Mouse (Mus musculus) embryonic facial prominence, embryonic 15.5 days (tissue): Measurements from ENCODE around the gene Sh3rf3. TPM values are rescaled to one million over a fixed set of nuclear protein-coding genes. Genes with fewer than 3 reads are reported as not detected.

Experiments
- ATAC-seq: fragments of 200-750 bp; cut with Nextera tagmentation; 2 replicates; pipeline ENCODE4 v1.8.0; 2017; ENCODE audit warnings: low read depth, moderate TSS enrichment; ENCODE audit not compliant: insufficient number of reproducible peaks, low FRiP score, low TSS enrichment
- H3K27ac ChIP-seq: fragments of 300-500 bp; sonication (generic); replicated peaks from 2 replicates; pipeline ENCODE4 v1.5.1; 2015; ENCODE audit warnings: mild to moderate bottlenecking, inconsistent platforms
- H3K27me3 ChIP-seq: fragments of 300-500 bp; sonication (generic); 2 replicates; pipeline ENCODE4 v1.6.1; 2015; ENCODE audit warnings: inconsistent platforms
- H3K36me3 ChIP-seq: fragments of 300-500 bp; sonication (generic); 2 replicates; pipeline ENCODE4 v1.6.1; 2015; ENCODE audit warnings: mild to moderate bottlenecking, inconsistent platforms
- H3K4me1 ChIP-seq: fragments of 300-500 bp; sonication (generic); 2 replicates; pipeline ENCODE4 v1.6.1; 2015; ENCODE audit warnings: inconsistent platforms
- H3K4me2 ChIP-seq: fragments of 300-500 bp; sonication (generic); replicated peaks from 2 replicates; pipeline ENCODE4 v1.6.1; 2015; ENCODE audit warnings: mild to moderate bottlenecking, inconsistent platforms
- H3K4me3 ChIP-seq: fragments of 300-500 bp; sonication (generic); replicated peaks from 2 replicates; pipeline ENCODE4 v1.5.1; 2015; ENCODE audit warnings: mild to moderate bottlenecking, inconsistent platforms
- H3K9ac ChIP-seq: fragments of 300-500 bp; sonication (generic); 2 replicates; pipeline ENCODE4 v1.6.1; 2015; ENCODE audit warnings: inconsistent platforms
- H3K9me3 ChIP-seq: fragments of 300-500 bp; sonication (generic); replicated peaks from 2 replicates; pipeline ENCODE4 v1.6.1; 2016; ENCODE audit warnings: inconsistent platforms
- WGBS: fragments of 180-500 bp; shearing (Covaris S2); methylation state at CpG from one replicate; pipeline ENCODE4 v1.1.7; 2015; 5-methylcytosine and 5-hydroxymethylcytosine counted together
- polyA plus RNA-seq: library from polyadenylated mRNA; unstranded; fragments of >200 nt; fragmentation: Nextera tagmentation; extraction: Ambion mirVana; gene quantifications from 2 replicates; pipeline ENCODE4 v1.2.1, GENCODE M21; 2015

The Sh3rf3 gene
- polyA plus RNA-seq, 1 experiment from 2014 or later, result 3.1 TPM

- Histone ChIP-seq H3K36me3 (no peaks in the 10 kb centered on the region), H3K9ac (no peak overlapping the region), H3K27ac (no peak overlapping the region), H3K4me1 (0 out of 2 replicates have a peak, but pooled peaks cover 7% of the 10 kb centered on the region), H3K27me3 (no peaks in the 10 kb centered on the region), H3K4me3 (no peak overlapping the region), H3K9me3 (no peaks in the 10 kb centered on the region), H3K4me2 (no peak overlapping the region)
- ATAC-seq, result no peak
- 62% methylated on average over 8 of the region's 8 CpGs for WGBS
These were observed 320.4 kb downstream of the Sh3rf3 start for GRCm38 (mm10) chr10:59133478-59134009.

GRCm38 (mm10) chr10:59149956-59150383, 336.8 kb downstream of the Sh3rf3 start:
- H3K27ac ChIP-seq, result no peak overlapping the region
- H3K4me1 ChIP-seq, result 0 out of 2 replicates have a peak, but pooled peaks cover 4% of the 10 kb centered on the region
- no peaks in the 10 kb centered on the region for H3K36me3 ChIP-seq
- no peak overlapping the region for H3K4me3 ChIP-seq
- H3K9me3 ChIP-seq, result no peaks in the 10 kb centered on the region
- 0 out of 2 replicates have a peak overlapping the region, but pooled peaks have one; percentile 25 for H3K4me2 ChIP-seq
- no peak overlapping the region for H3K9ac ChIP-seq
- ATAC-seq, result peak; percentile 51; the same call in 1 of the 2 replicates
- H3K27me3 ChIP-seq, result no peaks in the 10 kb centered on the region
- WGBS, result 14% methylated on average over 8 of the region's 8 CpGs

DNA sequence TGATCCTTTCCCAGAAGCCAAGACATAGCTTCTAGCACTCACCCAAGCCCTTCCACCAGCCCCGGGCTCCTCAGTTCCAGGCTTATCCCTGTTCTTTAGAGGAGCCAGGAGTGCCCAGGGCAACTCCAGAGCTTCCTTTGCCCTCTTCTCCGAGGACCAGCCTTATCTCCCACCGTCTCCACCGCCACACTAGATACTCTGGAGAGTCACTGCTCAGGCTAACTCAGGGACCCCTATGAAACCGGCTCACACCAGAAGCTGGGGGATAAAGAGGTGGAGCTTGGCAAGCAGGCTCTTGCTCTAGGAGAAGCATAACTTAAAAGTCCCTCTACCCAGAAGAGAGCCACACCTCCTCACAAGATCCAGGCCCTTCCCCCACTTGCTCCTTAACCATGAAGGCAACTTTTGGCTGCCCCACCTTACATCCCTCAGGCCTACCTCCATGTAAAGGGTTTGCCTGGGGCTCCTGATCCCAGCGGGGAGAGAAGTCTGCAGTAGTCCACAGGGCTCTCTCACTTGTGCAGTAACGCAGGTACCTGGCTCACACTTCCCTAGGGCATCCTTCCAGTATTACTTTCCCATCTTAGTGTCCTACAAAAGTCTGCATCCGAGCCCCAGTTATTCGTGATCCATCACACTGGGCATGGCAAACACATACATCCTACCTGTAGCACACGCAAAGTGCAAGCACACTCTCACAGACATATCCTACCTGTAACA, 337.9 kb downstream of the Sh3rf3 start:
- WGBS, result 82% methylated on average over 10 of the region's 10 CpGs
- H3K9ac ChIP-seq, result no peak overlapping the region
- H3K36me3 ChIP-seq, result no peaks in the 10 kb centered on the region
- H3K9me3 ChIP-seq, result no peaks in the 10 kb centered on the region
- H3K27me3 ChIP-seq, result no peaks in the 10 kb centered on the region
- H3K4me1 ChIP-seq, result 0 out of 2 replicates have a peak, but pooled peaks cover 4% of the 10 kb centered on the region
- no peak overlapping the region for H3K4me2 ChIP-seq
- H3K4me3 ChIP-seq, result no peak overlapping the region
- ATAC-seq, result no peak
- no peak overlapping the region for H3K27ac ChIP-seq

DNA sequence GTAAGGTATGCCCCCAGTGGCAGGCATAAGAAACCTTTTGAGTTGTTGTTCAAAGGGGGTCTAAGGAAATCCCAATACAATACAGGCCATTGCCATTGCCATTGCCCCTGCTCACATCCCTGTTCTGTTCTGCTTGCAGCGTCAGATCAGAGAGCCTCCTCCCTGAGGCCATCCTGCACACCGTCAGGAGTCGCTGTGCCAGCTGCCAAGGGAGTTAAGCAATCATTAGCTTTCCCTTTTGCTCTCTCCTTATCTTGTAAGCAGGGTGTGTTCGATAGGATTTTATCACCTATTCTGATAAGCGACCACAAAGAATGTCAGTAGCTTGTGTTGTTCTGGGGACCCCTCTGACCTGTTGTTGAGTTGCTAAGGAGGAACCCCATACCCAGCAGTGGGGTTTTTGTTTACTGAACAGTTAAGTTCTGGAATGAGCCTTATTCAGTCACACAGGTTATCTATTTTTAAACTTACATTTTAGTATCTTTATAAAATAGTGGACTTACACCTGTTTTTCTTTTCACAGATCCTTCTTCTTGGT, 339.5 kb downstream of the Sh3rf3 start:
- H3K27me3 ChIP-seq, result no peaks in the 10 kb centered on the region
- no peak overlapping the region for H3K4me2 ChIP-seq
- WGBS, result 63% methylated on average over 5 of the region's 5 CpGs
- no peaks in the 10 kb centered on the region for H3K9me3 ChIP-seq
- no peak overlapping the region for H3K4me3 ChIP-seq
- H3K36me3 ChIP-seq, result no peaks in the 10 kb centered on the region
- 0 out of 2 replicates have a peak, but pooled peaks cover 4% of the 10 kb centered on the region for H3K4me1 ChIP-seq
- no peak for ATAC-seq
- no peak overlapping the region for H3K9ac ChIP-seq
- H3K27ac ChIP-seq, result no peak overlapping the region

DNA sequence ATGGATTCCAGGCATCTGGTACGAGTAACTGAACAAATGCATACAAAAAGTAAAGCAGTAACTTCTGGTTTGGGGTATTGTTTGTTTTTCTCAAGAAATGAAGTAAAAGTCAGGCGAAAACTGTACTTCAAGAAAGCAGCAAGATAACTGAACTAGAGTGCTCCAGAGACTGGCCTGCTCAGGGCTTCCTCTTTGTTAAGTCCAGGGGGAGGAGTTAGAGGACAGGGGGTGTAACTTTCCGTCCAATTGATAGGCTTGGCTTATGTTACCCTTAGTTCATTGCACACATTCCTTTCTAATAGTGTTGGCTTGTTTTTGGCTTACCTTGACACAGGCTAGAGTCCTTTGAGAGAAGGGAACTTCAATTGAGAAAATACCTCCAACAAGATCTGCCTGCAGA, 345.5 kb downstream of the Sh3rf3 start:
- Histone ChIP-seq H3K27ac (no peak overlapping the region), H3K36me3 (no peaks in the 10 kb centered on the region), H3K4me1 (no peaks in the 10 kb centered on the region), H3K4me3 (no peak overlapping the region), H3K4me2 (no peak overlapping the region), H3K9me3 (no peaks in the 10 kb centered on the region), H3K27me3 (no peaks in the 10 kb centered on the region), H3K9ac (no peak overlapping the region)
- ATAC-seq, result no peak
- WGBS, result 48% methylated on average over 3 of the region's 3 CpGs

DNA sequence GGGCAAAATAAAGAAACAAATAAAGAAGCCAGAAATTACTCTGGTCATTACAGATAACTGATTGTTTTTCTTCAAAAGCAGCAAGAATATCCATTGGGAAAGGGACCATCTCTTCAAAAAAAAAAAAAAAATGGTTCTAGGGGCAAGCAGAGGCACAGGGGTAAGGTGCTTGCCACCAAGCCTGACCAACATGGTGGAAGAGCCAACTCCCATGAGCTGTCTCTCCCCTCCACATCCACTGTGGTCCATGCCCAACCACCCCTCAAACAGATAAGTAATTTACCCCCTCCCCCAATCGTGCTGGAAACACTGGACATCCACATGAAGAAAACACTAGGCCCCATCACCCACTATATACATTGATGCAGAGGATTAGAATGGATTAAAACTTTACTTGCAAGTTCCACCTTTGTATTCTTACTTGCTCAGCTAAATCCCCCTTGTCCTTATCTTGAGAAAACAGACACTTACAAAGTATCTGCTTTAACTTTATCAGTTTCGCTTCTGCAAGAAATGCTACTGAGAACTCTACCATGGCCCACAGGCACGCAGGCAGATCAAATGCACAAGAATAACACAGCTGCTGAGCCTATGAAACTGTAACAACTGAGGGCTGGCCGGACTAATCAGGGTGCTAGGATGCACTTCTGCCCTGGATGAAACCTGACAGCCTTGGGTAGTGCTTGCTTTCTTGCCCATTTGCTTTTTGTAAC, 349.2 kb downstream of the Sh3rf3 start:
- H3K27ac ChIP-seq, result no peak overlapping the region
- H3K9ac ChIP-seq, result no peak overlapping the region
- H3K36me3 ChIP-seq, result no peaks in the 10 kb centered on the region
- WGBS, result 62% methylated on average over 4 of the region's 4 CpGs
- no peak for ATAC-seq
- H3K4me2 ChIP-seq, result no peak overlapping the region
- no peaks in the 10 kb centered on the region for H3K27me3 ChIP-seq
- H3K4me1 ChIP-seq, result no peaks in the 10 kb centered on the region
- H3K4me3 ChIP-seq, result no peak overlapping the region
- no peaks in the 10 kb centered on the region for H3K9me3 ChIP-seq

- Histone ChIP-seq H3K4me1 (no peaks in the 10 kb centered on the region), H3K4me2 (no peak overlapping the region), H3K27ac (no peak overlapping the region), H3K36me3 (no peaks in the 10 kb centered on the region), H3K27me3 (no peaks in the 10 kb centered on the region), H3K9me3 (no peaks in the 10 kb centered on the region), H3K4me3 (no peak overlapping the region), H3K9ac (no peak overlapping the region)
- WGBS, result 64% methylated on average over 14 of the region's 14 CpGs
- no peak for ATAC-seq
These were observed 353.2 kb downstream of the Sh3rf3 start for GRCm38 (mm10) chr10:59166104-59166944.

GRCm38 (mm10) chr10:59171042-59171441, 357.9 kb downstream of the Sh3rf3 start:
- no peak overlapping the region for H3K4me3 ChIP-seq
- no peak for ATAC-seq
- H3K27ac ChIP-seq, result no peak overlapping the region
- no peaks in the 10 kb centered on the region for H3K27me3 ChIP-seq
- WGBS, result 33% methylated on average over 3 of the region's 3 CpGs
- H3K9ac ChIP-seq, result no peak overlapping the region
- H3K4me2 ChIP-seq, result no peak overlapping the region
- no peaks in the 10 kb centered on the region for H3K36me3 ChIP-seq
- no peaks in the 10 kb centered on the region for H3K9me3 ChIP-seq
- no peaks in the 10 kb centered on the region for H3K4me1 ChIP-seq

GRCm38 (mm10) chr10:59172539-59172938, 359.4 kb downstream of the Sh3rf3 start:
- Histone ChIP-seq H3K9ac (no peak overlapping the region), H3K4me1 (no peaks in the 10 kb centered on the region), H3K36me3 (peaks cover 6% of the 10 kb centered on the region; the same call in 1 of the 2 replicates), H3K27ac (no peak overlapping the region), H3K9me3 (no peaks in the 10 kb centered on the region), H3K27me3 (no peaks in the 10 kb centered on the region), H3K4me3 (no peak overlapping the region), H3K4me2 (no peak overlapping the region)
- WGBS, result 89% methylated on average over 1 of the region's 1 CpGs
- ATAC-seq, result no peak

DNA sequence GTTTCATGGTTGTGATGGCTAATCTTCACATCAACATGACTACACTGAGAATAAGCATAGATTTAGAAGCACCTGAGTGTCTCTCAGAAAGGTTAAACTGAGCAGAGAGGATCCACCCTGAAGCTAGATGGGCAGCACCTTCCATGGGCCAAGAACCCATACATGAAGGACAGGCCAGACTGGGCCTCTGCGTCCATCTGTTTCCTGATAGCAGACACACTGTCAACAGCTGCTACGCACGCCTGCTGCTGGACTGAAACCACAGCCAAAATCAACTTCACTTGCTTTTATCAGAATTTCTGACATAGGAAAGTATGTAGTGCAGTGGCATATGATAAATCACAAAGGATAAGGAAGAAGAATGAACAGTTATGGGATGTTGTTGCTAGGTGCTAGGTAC, 366.5 kb downstream of the Sh3rf3 start:
- H3K4me2 ChIP-seq, result no peak overlapping the region
- WGBS, result 70% methylated on average over 3 of the region's 3 CpGs
- H3K4me1 ChIP-seq, result no peaks in the 10 kb centered on the region
- H3K9me3 ChIP-seq, result no peaks in the 10 kb centered on the region
- no peak overlapping the region for H3K4me3 ChIP-seq
- no peak for ATAC-seq
- H3K27me3 ChIP-seq, result no peaks in the 10 kb centered on the region
- H3K9ac ChIP-seq, result no peak overlapping the region
- no peak overlapping the region for H3K27ac ChIP-seq
- H3K36me3 ChIP-seq, result peaks cover 6% of the 10 kb centered on the region; the same call in 1 of the 2 replicates
